Mouse (Mus musculus): ENCODE results near the gene Gamt. TPM values are rescaled to one million over a fixed set of nuclear protein-coding genes. Genes with fewer than 3 reads are reported as not detected.
A peak's percentile ranks its signal among the peaks of the same experiment; 100 is the strongest.

The Gamt gene
- polyA plus RNA-seq, 1 experiment from 2014 or later: 18.3 TPM

GRCm38 (mm10) chr10:80281921-80282371 lies 21.1 kb upstream of the Gamt start:
- Histone ChIP-seq H3K9me3 (replicated peaks) (no peaks in the 10 kb centered on the region), H3K4me2 (no peak overlapping the region), H3K4me1 (no peaks in the 10 kb centered on the region), H3K27me3 (no peaks in the 10 kb centered on the region), H3K9ac (no peak overlapping the region), H3K27ac (no peak overlapping the region), H3K4me3 (no peak overlapping the region), H3K36me3 (ENCODE audit: poor library complexity, severe bottlenecking) (peaks cover 98% of the 10 kb centered on the region)
- no peak for ATAC-seq
- 85% methylated on average over 8 of the region's 8 CpGs for WGBS

GRCm38 (mm10) chr10:80281304-80281703 lies 20.5 kb upstream of the Gamt start:
- Histone ChIP-seq H3K36me3 (ENCODE audit: poor library complexity, severe bottlenecking) (peaks cover 96% of the 10 kb centered on the region), H3K27ac (no peak overlapping the region), H3K9me3 (replicated peaks) (no peaks in the 10 kb centered on the region), H3K4me2 (no peak overlapping the region), H3K4me3 (no peak overlapping the region), H3K9ac (no peak overlapping the region), H3K27me3 (no peaks in the 10 kb centered on the region), H3K4me1 (no peaks in the 10 kb centered on the region)
- no peak for ATAC-seq
- WGBS: 89% methylated on average over 7 of the region's 7 CpGs

- Histone ChIP-seq H3K4me3 (no peak overlapping the region), H3K36me3 (ENCODE audit: poor library complexity, severe bottlenecking) (peaks cover 95% of the 10 kb centered on the region), H3K27ac (no peak overlapping the region), H3K27me3 (no peaks in the 10 kb centered on the region), H3K4me1 (no peaks in the 10 kb centered on the region), H3K9ac (no peak overlapping the region), H3K9me3 (replicated peaks) (no peaks in the 10 kb centered on the region), H3K4me2 (no peak overlapping the region)
- 94% methylated on average over 12 of the region's 12 CpGs for WGBS
- ATAC-seq: no peak
Observed at GRCm38 (mm10) chr10:80279273-80279672, 18.5 kb upstream of the Gamt start.

GRCm38 (mm10) chr10:80278390-80278789 lies 17.6 kb upstream of the Gamt start:
- WGBS: 93% methylated on average over 9 of the region's 9 CpGs
- Histone ChIP-seq H3K4me3 (no peak overlapping the region), H3K27me3 (no peaks in the 10 kb centered on the region), H3K27ac (no peak overlapping the region), H3K9ac (no peak overlapping the region), H3K4me1 (no peaks in the 10 kb centered on the region), H3K36me3 (ENCODE audit: poor library complexity, severe bottlenecking) (peaks cover 95% of the 10 kb centered on the region), H3K4me2 (no peak overlapping the region), H3K9me3 (replicated peaks) (no peaks in the 10 kb centered on the region)
- no peak for ATAC-seq

- Histone ChIP-seq H3K27me3 (no peaks in the 10 kb centered on the region), H3K36me3 (ENCODE audit: poor library complexity, severe bottlenecking) (peaks cover 89% of the 10 kb centered on the region), H3K27ac (no peak overlapping the region), H3K9me3 (replicated peaks) (no peaks in the 10 kb centered on the region), H3K9ac (no peak overlapping the region), H3K4me2 (no peak overlapping the region), H3K4me1 (peaks cover 11% of the 10 kb centered on the region), H3K4me3 (no peak overlapping the region)
- no peak for ATAC-seq
- 96% methylated on average over 5 of the region's 5 CpGs for WGBS
Observed at GRCm38 (mm10) chr10:80276238-80276637, 15.4 kb upstream of the Gamt start.

GRCm38 (mm10) chr10:80273847-80274246 lies 13.0 kb upstream of the Gamt start:
- WGBS: 94% methylated on average over 3 of the region's 3 CpGs
- Histone ChIP-seq H3K4me2 (no peak overlapping the region), H3K4me1 (peaks cover 31% of the 10 kb centered on the region), H3K36me3 (ENCODE audit: poor library complexity, severe bottlenecking) (peaks cover 73% of the 10 kb centered on the region), H3K27me3 (no peaks in the 10 kb centered on the region), H3K27ac (no peak overlapping the region), H3K4me3 (no peak overlapping the region), H3K9me3 (replicated peaks) (no peaks in the 10 kb centered on the region), H3K9ac (no peak overlapping the region)
- ATAC-seq: no peak

GRCm38 (mm10) chr10:80271870-80272585 lies 11.2 kb upstream of the Gamt start:
- Histone ChIP-seq H3K4me1 (peaks cover 49% of the 10 kb centered on the region), H3K4me2 (no peak overlapping the region), H3K9me3 (replicated peaks) (no peaks in the 10 kb centered on the region), H3K27ac (no peak overlapping the region), H3K4me3 (no peak overlapping the region), H3K36me3 (ENCODE audit: poor library complexity, severe bottlenecking) (peaks cover 62% of the 10 kb centered on the region), H3K9ac (no peak overlapping the region), H3K27me3 (no peaks in the 10 kb centered on the region)
- WGBS: 88% methylated on average over 8 of the region's 8 CpGs
- ATAC-seq: no peak

- Histone ChIP-seq H3K4me3 (no peak overlapping the region), H3K4me1 (peaks cover 56% of the 10 kb centered on the region), H3K9me3 (replicated peaks) (no peaks in the 10 kb centered on the region), H3K27ac (no peak overlapping the region), H3K27me3 (no peaks in the 10 kb centered on the region), H3K36me3 (ENCODE audit: poor library complexity, severe bottlenecking) (peaks cover 57% of the 10 kb centered on the region), H3K9ac (no peak overlapping the region), H3K4me2 (no peak overlapping the region)
- ATAC-seq: no peak
- 87% methylated on average over 5 of the region's 5 CpGs for WGBS
Observed at GRCm38 (mm10) chr10:80271186-80271843, 10.5 kb upstream of the Gamt start.

- no peak overlapping the region for H3K4me3 ChIP-seq
- ATAC-seq: no peak
- H3K27ac ChIP-seq: 0 out of 2 replicates have a peak overlapping the region, but pooled peaks have one; percentile 4
- H3K9ac ChIP-seq: peak overlapping the region; percentile 41
- peaks cover 51% of the 10 kb centered on the region for H3K36me3 ChIP-seq (ENCODE audit: poor library complexity, severe bottlenecking)
- no peaks in the 10 kb centered on the region for H3K27me3 ChIP-seq
- no peaks in the 10 kb centered on the region for H3K9me3 ChIP-seq (replicated peaks)
- WGBS: 78% methylated on average over 6 of the region's 6 CpGs
- peaks cover 62% of the 10 kb centered on the region for H3K4me1 ChIP-seq
- H3K4me2 ChIP-seq: no peak overlapping the region
Observed at GRCm38 (mm10) chr10:80270734-80271181, 9.9 kb upstream of the Gamt start.

- no peak for ATAC-seq
- 90% methylated on average over 2 of the region's 2 CpGs for WGBS
- H3K9ac ChIP-seq: peak overlapping the region; percentile 41
- H3K27me3 ChIP-seq: no peaks in the 10 kb centered on the region
- 0 out of 2 replicates have a peak overlapping the region, but pooled peaks have one; percentile 4 for H3K27ac ChIP-seq
- H3K9me3 ChIP-seq (replicated peaks): no peaks in the 10 kb centered on the region
- H3K4me2 ChIP-seq: no peak overlapping the region
- H3K4me1 ChIP-seq: peaks cover 65% of the 10 kb centered on the region
- peaks cover 46% of the 10 kb centered on the region for H3K36me3 ChIP-seq (ENCODE audit: poor library complexity, severe bottlenecking)
- H3K4me3 ChIP-seq: no peak overlapping the region
Observed at GRCm38 (mm10) chr10:80270099-80270498, 9.3 kb upstream of the Gamt start.

GRCm38 (mm10) chr10:80265149-80265486 lies 4.3 kb upstream of the Gamt start:
- Histone ChIP-seq H3K27ac (peak overlapping the region; percentile 40), H3K9ac (peak overlapping the region; percentile 98), H3K4me1 (peaks cover 60% of the 10 kb centered on the region), H3K4me3 (peak overlapping the region; percentile 91), H3K4me2 (peak overlapping the region; percentile 93), H3K9me3 (replicated peaks) (no peaks in the 10 kb centered on the region), H3K27me3 (no peaks in the 10 kb centered on the region), H3K36me3 (ENCODE audit: poor library complexity, severe bottlenecking) (peaks cover 13% of the 10 kb centered on the region)
- under 1% methylated on average over 17 of the region's 18 CpGs for WGBS
- ATAC-seq: no peak

GRCm38 (mm10) chr10:80264341-80265148 lies 3.7 kb upstream of the Gamt start:
- H3K9me3 ChIP-seq (replicated peaks): no peaks in the 10 kb centered on the region
- H3K4me1 ChIP-seq: peaks cover 62% of the 10 kb centered on the region
- H3K27ac ChIP-seq: peak overlapping the region; percentile 44
- no peaks in the 10 kb centered on the region for H3K27me3 ChIP-seq
- peak overlapping the region; percentile 98 for H3K9ac ChIP-seq
- peak overlapping the region; percentile 93 for H3K4me2 ChIP-seq
- ATAC-seq: peak; percentile 76
- H3K4me3 ChIP-seq: peak overlapping the region; percentile 91
- peaks cover 12% of the 10 kb centered on the region for H3K36me3 ChIP-seq (ENCODE audit: poor library complexity, severe bottlenecking)
- 2% methylated on average over 77 of the region's 81 CpGs for WGBS
